Mouse (Mus musculus): ENCODE results near the gene Ptx4. TPM values are rescaled to one million over a fixed set of nuclear protein-coding genes. Genes with fewer than 3 reads are reported as not detected.

Ptx4 gene
- polyA plus RNA-seq, 1 experiment: 0.10 TPM

DNA sequence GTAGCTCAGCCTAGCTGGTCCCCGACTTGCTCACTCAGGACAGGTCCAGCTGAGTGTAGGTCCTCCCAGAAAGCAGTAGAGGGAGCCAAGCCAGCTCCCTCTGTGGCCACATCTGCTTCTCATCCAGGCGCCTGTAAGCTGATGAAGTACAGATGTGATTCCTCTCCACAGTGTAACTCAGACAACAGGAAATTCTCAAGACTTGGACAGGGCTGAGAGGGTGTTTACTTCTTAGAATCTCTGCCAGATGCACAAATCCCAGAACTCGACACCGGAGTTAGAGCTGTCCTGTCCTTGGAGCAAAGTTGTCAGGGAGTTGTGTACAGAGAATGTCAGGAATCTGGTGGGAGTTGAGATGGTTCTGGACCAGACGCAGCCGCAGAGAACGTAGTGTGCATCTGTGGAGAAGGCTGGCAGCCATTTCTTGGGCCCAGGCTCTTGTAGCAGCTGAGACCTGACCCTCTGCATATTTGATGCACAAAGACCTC lies 37.1 kb upstream of the Ptx4 start, which contains the start of gene Tmem204:
Gene Tmem204 (minus strand): TSS at position 148 of the 488 bp plus-strand sequence.
- Histone ChIP-seq H3K27ac (ENCODE audit: insufficient read depth, low read depth, low read length) (peak within 1 kb of the TSS; percentile 71), H3K4me3 (ENCODE audit: low read depth, low read length) (no peak within 1 kb of the TSS), H3K27me3 (ENCODE audit: control insufficient read depth, insufficient read depth, low read length) (no peaks in the 10 kb centered on the region), H3K4me1 (ENCODE audit: control insufficient read depth, insufficient read depth, insufficient read length, low read length) (0 out of 2 replicates have a peak, but pooled peaks cover 2% of the 10 kb centered on the region), H3K36me3 (ENCODE audit: control insufficient read depth, insufficient read depth, low read length) (peaks cover 2% of the 10 kb centered on the region; the same call in 1 of the 2 replicates)
- TF ChIP-seq CTCF (IDR thresholded peaks at IDR 0.05; ENCODE audit: extremely low read depth, insufficient read length, insufficient replicate concordance, low read depth, low read length): peak; percentile 11; the same call in 1 of the 2 replicates
- TF ChIP-seq POLR2A (IDR thresholded peaks at IDR 0.05; ENCODE audit: low read depth, low read length): no peak
- WGBS: 60% methylated on average over 7 of the region's 7 CpGs

GRCm38 (mm10) chr17:25084835-25085385 lies 35.6 kb upstream of the Ptx4 start:
- H3K27ac ChIP-seq (ENCODE audit: insufficient read depth, low read depth, low read length): no peak overlapping the region
- TF ChIP-seq CTCF (IDR thresholded peaks at IDR 0.05; ENCODE audit: extremely low read depth, insufficient read length, insufficient replicate concordance, low read depth, low read length) (no peak), POLR2A (IDR thresholded peaks at IDR 0.05; ENCODE audit: low read depth, low read length) (no peak)
- H3K36me3 ChIP-seq (ENCODE audit: control insufficient read depth, insufficient read depth, low read length): peaks cover 2% of the 10 kb centered on the region; the same call in 1 of the 2 replicates
- WGBS: 78% methylated on average over 13 of the region's 13 CpGs
- H3K4me1 ChIP-seq (ENCODE audit: control insufficient read depth, insufficient read depth, insufficient read length, low read length): 0 out of 2 replicates have a peak, but pooled peaks cover 2% of the 10 kb centered on the region
- no peaks in the 10 kb centered on the region for H3K27me3 ChIP-seq (ENCODE audit: control insufficient read depth, insufficient read depth, low read length)
- no peak overlapping the region for H3K4me3 ChIP-seq (ENCODE audit: low read depth, low read length)

GRCm38 (mm10) chr17:25086724-25087123 lies 33.8 kb upstream of the Ptx4 start:
- no peak for TF ChIP-seq CTCF (IDR thresholded peaks at IDR 0.05; ENCODE audit: extremely low read depth, insufficient read length, insufficient replicate concordance, low read depth, low read length)
- no peak for TF ChIP-seq POLR2A (IDR thresholded peaks at IDR 0.05; ENCODE audit: low read depth, low read length)
- 51% methylated on average over 7 of the region's 7 CpGs for WGBS
- Histone ChIP-seq H3K4me3 (ENCODE audit: low read depth, low read length) (no peak overlapping the region), H3K27me3 (ENCODE audit: control insufficient read depth, insufficient read depth, low read length) (no peaks in the 10 kb centered on the region), H3K36me3 (ENCODE audit: control insufficient read depth, insufficient read depth, low read length) (peaks cover 2% of the 10 kb centered on the region; the same call in 1 of the 2 replicates), H3K4me1 (ENCODE audit: control insufficient read depth, insufficient read depth, insufficient read length, low read length) (0 out of 2 replicates have a peak, but pooled peaks cover 2% of the 10 kb centered on the region), H3K27ac (ENCODE audit: insufficient read depth, low read depth, low read length) (no peak overlapping the region)

- Histone ChIP-seq H3K27ac (ENCODE audit: insufficient read depth, low read depth, low read length) (no peak overlapping the region), H3K27me3 (ENCODE audit: control insufficient read depth, insufficient read depth, low read length) (no peaks in the 10 kb centered on the region), H3K4me1 (ENCODE audit: control insufficient read depth, insufficient read depth, insufficient read length, low read length) (no peaks in the 10 kb centered on the region), H3K36me3 (ENCODE audit: control insufficient read depth, insufficient read depth, low read length) (peaks cover 2% of the 10 kb centered on the region; the same call in 1 of the 2 replicates), H3K4me3 (ENCODE audit: low read depth, low read length) (no peak overlapping the region)
- WGBS: 91% methylated on average over 10 of the region's 10 CpGs
- no peak for TF ChIP-seq POLR2A (IDR thresholded peaks at IDR 0.05; ENCODE audit: low read depth, low read length)
- TF ChIP-seq CTCF (IDR thresholded peaks at IDR 0.05; ENCODE audit: extremely low read depth, insufficient read length, insufficient replicate concordance, low read depth, low read length): no peak
Measured at GRCm38 (mm10) chr17:25089158-25089557, 31.4 kb upstream of the Ptx4 start.

- Histone ChIP-seq H3K27me3 (ENCODE audit: control insufficient read depth, insufficient read depth, low read length) (no peaks in the 10 kb centered on the region), H3K4me1 (ENCODE audit: control insufficient read depth, insufficient read depth, insufficient read length, low read length) (no peaks in the 10 kb centered on the region), H3K4me3 (ENCODE audit: low read depth, low read length) (no peak overlapping the region), H3K36me3 (ENCODE audit: control insufficient read depth, insufficient read depth, low read length) (peaks cover 2% of the 10 kb centered on the region; the same call in 1 of the 2 replicates), H3K27ac (ENCODE audit: insufficient read depth, low read depth, low read length) (no peak overlapping the region)
- TF ChIP-seq CTCF (IDR thresholded peaks at IDR 0.05; ENCODE audit: extremely low read depth, insufficient read length, insufficient replicate concordance, low read depth, low read length) (no peak), POLR2A (IDR thresholded peaks at IDR 0.05; ENCODE audit: low read depth, low read length) (no peak)
- 92% methylated on average over 10 of the region's 10 CpGs for WGBS
Measured at GRCm38 (mm10) chr17:25090450-25090849, 30.1 kb upstream of the Ptx4 start.

DNA sequence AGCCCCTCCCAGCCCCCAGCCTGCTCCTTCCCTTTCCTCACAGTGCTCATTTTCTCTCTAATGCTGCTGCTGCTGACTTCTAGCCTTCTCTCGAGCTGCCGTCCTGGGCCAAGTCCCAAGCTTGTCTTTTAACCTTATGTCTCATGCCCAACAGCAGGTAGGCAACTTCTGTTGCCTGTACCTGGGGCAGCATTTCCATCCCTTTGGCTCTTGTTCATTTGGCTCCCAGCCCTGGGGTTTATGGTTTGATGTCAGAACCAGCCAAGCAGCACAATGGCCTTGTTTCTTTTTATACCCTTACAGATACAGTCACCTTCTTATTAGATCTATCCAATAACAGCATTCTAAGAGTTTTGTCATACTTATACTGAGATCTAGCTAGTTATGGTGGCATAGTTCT lies 24.3 kb upstream of the Ptx4 start:
- 45% methylated on average over 2 of the region's 2 CpGs for WGBS
- TF ChIP-seq CTCF (IDR thresholded peaks at IDR 0.05; ENCODE audit: extremely low read depth, insufficient read length, insufficient replicate concordance, low read depth, low read length) (no peak), POLR2A (IDR thresholded peaks at IDR 0.05; ENCODE audit: low read depth, low read length) (no peak)
- H3K4me3 ChIP-seq (ENCODE audit: low read depth, low read length): no peak overlapping the region
- no peaks in the 10 kb centered on the region for H3K27me3 ChIP-seq (ENCODE audit: control insufficient read depth, insufficient read depth, low read length)
- no peak overlapping the region for H3K27ac ChIP-seq (ENCODE audit: insufficient read depth, low read depth, low read length)
- no peaks in the 10 kb centered on the region for H3K4me1 ChIP-seq (ENCODE audit: control insufficient read depth, insufficient read depth, insufficient read length, low read length)
- H3K36me3 ChIP-seq (ENCODE audit: control insufficient read depth, insufficient read depth, low read length): peaks cover 15% of the 10 kb centered on the region

GRCm38 (mm10) chr17:25100052-25100451 lies 20.5 kb upstream of the Ptx4 start:
- TF ChIP-seq POLR2A (IDR thresholded peaks at IDR 0.05; ENCODE audit: low read depth, low read length) (no peak), CTCF (IDR thresholded peaks at IDR 0.05; ENCODE audit: extremely low read depth, insufficient read length, insufficient replicate concordance, low read depth, low read length) (no peak)
- Histone ChIP-seq H3K36me3 (ENCODE audit: control insufficient read depth, insufficient read depth, low read length) (peaks cover 39% of the 10 kb centered on the region), H3K4me3 (ENCODE audit: low read depth, low read length) (no peak overlapping the region), H3K27me3 (ENCODE audit: control insufficient read depth, insufficient read depth, low read length) (no peaks in the 10 kb centered on the region), H3K27ac (ENCODE audit: insufficient read depth, low read depth, low read length) (no peak overlapping the region), H3K4me1 (ENCODE audit: control insufficient read depth, insufficient read depth, insufficient read length, low read length) (no peaks in the 10 kb centered on the region)
- WGBS: 92% methylated on average over 6 of the region's 6 CpGs

Data from small intestine, adult 2 months (tissue).